Mouse (Mus musculus) stomach, postnatal 0 days (tissue): ENCODE data around the gene Prox2.

Experiments used
- CTCF ChIP-seq: IDR thresholded peaks from 2 replicates; pipeline ENCODE4 v1.5.1; 2016; ENCODE audit warnings: antibody characterized with exemption, low read depth, mild to moderate bottlenecking, moderate library complexity
- EP300 ChIP-seq: optimal IDR thresholded peaks from 2 replicates; pipeline ENCODE3; 2016; ENCODE audit warnings: antibody characterized with exemption

DNA sequence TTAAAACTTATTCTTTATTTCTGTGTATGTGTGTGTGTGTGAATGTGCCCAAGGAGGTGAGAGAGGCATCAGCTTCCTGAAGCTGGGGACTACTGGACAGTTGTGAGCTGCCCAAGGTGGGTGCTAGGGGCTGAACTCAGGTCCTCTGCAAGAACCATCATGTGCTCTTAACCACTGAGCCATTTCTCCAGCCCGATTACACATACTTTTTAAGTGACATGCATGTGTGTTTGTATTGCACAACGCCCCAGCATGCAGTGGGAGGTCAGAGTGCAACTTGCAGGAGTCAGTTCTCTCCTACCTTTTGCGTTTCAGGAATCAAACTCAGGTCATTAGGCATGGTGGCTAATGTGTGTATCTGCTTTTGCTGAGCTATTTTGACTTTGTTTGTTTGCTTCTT lies 42.5 kb upstream of the Prox2 start:
- TF ChIP-seq CTCF (no peak), EP300 (no peak)
